Comparison of ENCODE assay signal across 8 mouse cellular contexts in genomic region chr5:33393803-33394202, GRCm38 (mm10). TPM values are rescaled to one million over a fixed set of nuclear protein-coding genes. Genes with fewer than 3 reads are reported as not detected.
DNase-seq lines count a peak whose midpoint lies in the region; ATAC-seq and TF ChIP-seq lines count a peak whose summit lies in the region.

No protein-coding gene starts in this region.

- no peak overlapping the region for H3K9ac ChIP-seq in heart, adult 2 months (ENCODE audit: low read depth, low read length)
- no peak overlapping the region for H3K9ac ChIP-seq in kidney, embryonic 14.5 days (ENCODE audit: low read depth, low read length)
- no peak overlapping the region for H3K9ac ChIP-seq in limb, embryonic 14.5 days (ENCODE audit: low read depth, low read length, severe bottlenecking)

- H3K27ac ChIP-seq in embryonic facial prominence, embryonic 10.5 days (replicated peaks): no peak overlapping the region
- no peak overlapping the region for H3K27ac ChIP-seq in heart, adult 2 months
- no peak overlapping the region for H3K27ac ChIP-seq in kidney, embryonic 14.5 days (ENCODE audit: low read depth, low read length)
- no peak overlapping the region for H3K27ac ChIP-seq in limb, embryonic 14.5 days (replicated peaks; ENCODE audit: low read depth, low read length)

- TF ChIP-seq EP300 in heart, adult 2 months (IDR thresholded peaks at IDR 0.05; ENCODE audit: insufficient read depth, low read depth, low read length): peak; percentile 91

- no peaks in the 10 kb centered on the region for H3K79me2 ChIP-seq in heart, adult 2 months (replicated peaks; ENCODE audit: control insufficient read depth, insufficient read depth, low read length)

- H3K27me3 ChIP-seq in embryonic facial prominence, embryonic 10.5 days (replicated peaks; ENCODE audit: low read depth, poor library complexity, severe bottlenecking): no peaks in the 10 kb centered on the region
- H3K27me3 ChIP-seq in heart, adult 2 months (ENCODE audit: control insufficient read depth, insufficient read depth, low read length): no peaks in the 10 kb centered on the region
- no peaks in the 10 kb centered on the region for H3K27me3 ChIP-seq in kidney, embryonic 14.5 days (ENCODE audit: control insufficient read depth, insufficient read depth, low read length)
- H3K27me3 ChIP-seq in limb, embryonic 14.5 days (ENCODE audit: control insufficient read depth, insufficient read depth, low read length): no peaks in the 10 kb centered on the region

- peaks cover 33% of the 10 kb centered on the region for H3K36me3 ChIP-seq in embryonic facial prominence, embryonic 10.5 days (replicated peaks)
- no peaks in the 10 kb centered on the region for H3K36me3 ChIP-seq in heart, adult 2 months (ENCODE audit: control insufficient read depth, insufficient read depth, low read length)
- peaks cover 5% of the 10 kb centered on the region; the same call in 1 of the 2 replicates for H3K36me3 ChIP-seq in kidney, embryonic 14.5 days (ENCODE audit: control insufficient read depth, insufficient read depth, low read length)
- peaks cover 39% of the 10 kb centered on the region for H3K36me3 ChIP-seq in limb, embryonic 14.5 days (ENCODE audit: control insufficient read depth, insufficient read depth, low read length)

- no peak for TF ChIP-seq POLR2A in heart, adult 2 months (IDR thresholded peaks at IDR 0.05; ENCODE audit: insufficient read depth, low read depth, low read length)
- TF ChIP-seq POLR2A in limb, embryonic 14.5 days (IDR thresholded peaks at IDR 0.05; ENCODE audit: borderline replicate concordance, extremely low read depth, insufficient read depth, insufficient read length): no peak

- H3K4me2 ChIP-seq in kidney, embryonic 14.5 days (replicated peaks; ENCODE audit: low read depth, low read length): no peak overlapping the region
- no peak overlapping the region for H3K4me2 ChIP-seq in limb, embryonic 14.5 days (replicated peaks; ENCODE audit: low read depth, low read length, severe bottlenecking)

- no peaks in the 10 kb centered on the region for H3K4me1 ChIP-seq in embryonic facial prominence, embryonic 10.5 days
- H3K4me1 ChIP-seq in heart, adult 2 months (ENCODE audit: control insufficient read depth, insufficient read depth, low read length): no peaks in the 10 kb centered on the region
- H3K4me1 ChIP-seq in kidney, embryonic 14.5 days (ENCODE audit: control insufficient read depth, insufficient read depth, low read length): no peaks in the 10 kb centered on the region
- no peaks in the 10 kb centered on the region for H3K4me1 ChIP-seq in limb, embryonic 14.5 days (ENCODE audit: control insufficient read depth, insufficient read depth, low read length)

- peak; percentile 98 for TF ChIP-seq CTCF in heart, adult 2 months (IDR thresholded peaks at IDR 0.05)

- no peak overlapping the region for H3K4me3 ChIP-seq in embryonic facial prominence, embryonic 10.5 days
- no peak overlapping the region for H3K4me3 ChIP-seq in heart, adult 2 months
- no peak overlapping the region for H3K4me3 ChIP-seq in kidney, embryonic 14.5 days (ENCODE audit: low read length)
- no peak overlapping the region for H3K4me3 ChIP-seq in limb, embryonic 14.5 days (replicated peaks; ENCODE audit: low read length)

- no peaks in the 10 kb centered on the region for H3K9me3 ChIP-seq in embryonic facial prominence, embryonic 10.5 days
- H3K9me3 ChIP-seq in kidney, embryonic 14.5 days (ENCODE audit: control insufficient read depth, low read length): no peaks in the 10 kb centered on the region
- H3K9me3 ChIP-seq in limb, embryonic 14.5 days (ENCODE audit: control insufficient read depth, low read length): no peaks in the 10 kb centered on the region

- intact Hi-C loops in heart, adult 2 months (cut with DNase I): loop anchor here (1.0 to 2.0 kb wide), 4 partner anchors 49 to 195 kb away; no protein-coding TSS in a partner anchor

- peak; percentile 82 for DNase-seq in 416B (ENCODE audit: low read depth)
- DNase-seq in adrenal gland, adult 8-10 months: peak; percentile 57
- DNase-seq in embryonic facial prominence, embryonic 10.5 days (ENCODE audit: low spot score): peak; percentile 86
- peak; percentile 77 to 80 for DNase-seq in heart, adult 2 months
- DNase-seq in limb, embryonic 14.5 days (ENCODE audit: low spot score): peak; percentile 72
- DNase-seq in naive thymus-derived CD4-positive, alpha-beta T cell, adult 2 months (ENCODE audit: low read depth): peak; percentile 85
- peak; percentile 64 to 83 for DNase-seq in spleen, postnatal 4 days (ENCODE audit: low spot score in 2 of 2)

- 18% methylated on average over 7 of the region's 7 CpGs for WGBS in embryonic facial prominence, embryonic 10.5 days
- WGBS in heart, adult 2 months: 18% methylated on average over 7 of the region's 7 CpGs
- WGBS in kidney, embryonic 14.5 days: 19% methylated on average over 7 of the region's 7 CpGs
- WGBS in limb, embryonic 14.5 days: 10% methylated on average over 7 of the region's 7 CpGs

- ATAC-seq in kidney, embryonic 14.5 days (ENCODE audit: low FRiP score, low TSS enrichment): peak; percentile 64
- peak; percentile 77 for ATAC-seq in limb, embryonic 14.5 days (ENCODE audit: low FRiP score, low read depth)

RNA-seq across cellular contexts. Expression of gene Uvssa, which starts 15.5 kb away (rescaled TPM):
- 10 to 100 TPM in 2 of 4 experiments, 1 to 10 TPM in 2; 6.1 to 18.4 (median 13.6) TPM for total RNA-seq in adrenal gland, adult 8-10 months (2022)
- 7.7 and 8.8 TPM in 2 replicates for polyA plus RNA-seq in embryonic facial prominence, embryonic 10.5 days (2016; fragmentation: Nextera tagmentation; extraction: Ambion mirVana)
- 1 to 10 TPM; 3.3 to 3.4 TPM for total RNA-seq in heart, adult 2 months (2021)
- polyA plus RNA-seq in heart, adult 2 months (2012; rRNA removed): 2.8 and 5.0 TPM in 2 replicates
- polyA plus RNA-seq in kidney, embryonic 14.5 days (2014; fragmentation: Nextera tagmentation; extraction: Ambion mirVana): 7.9 and 8.9 TPM in 2 replicates
- polyA plus RNA-seq in limb, embryonic 14.5 days (2012; rRNA removed): 11.0 and 11.5 TPM in 2 replicates
- polyA plus RNA-seq in limb, embryonic 14.5 days (2014; fragmentation: Nextera tagmentation; extraction: Ambion mirVana): 10.0 and 11.7 TPM in 2 replicates

RNA-seq across cellular contexts. Expression of gene Nkx1-1, which starts 40.0 kb away (rescaled TPM):
- not detected for total RNA-seq in adrenal gland, adult 8-10 months (2022)
- polyA plus RNA-seq in embryonic facial prominence, embryonic 10.5 days (2016; fragmentation: Nextera tagmentation; extraction: Ambion mirVana): not detected in 2 replicates
- total RNA-seq in heart, adult 2 months (2021): not detected
- polyA plus RNA-seq in heart, adult 2 months (2012; rRNA removed): not detected in 2 replicates
- not detected in 2 replicates for polyA plus RNA-seq in kidney, embryonic 14.5 days (2014; fragmentation: Nextera tagmentation; extraction: Ambion mirVana)
- not detected in 2 replicates for polyA plus RNA-seq in limb, embryonic 14.5 days (2012; rRNA removed)
- polyA plus RNA-seq in limb, embryonic 14.5 days (2014; fragmentation: Nextera tagmentation; extraction: Ambion mirVana): not detected in 2 replicates

RNA-seq across cellular contexts. Expression of gene Maea, which starts 58.5 kb away (rescaled TPM):
- total RNA-seq in adrenal gland, adult 8-10 months (2022): 100 to 1,000 TPM; 124 to 132 (median 127) TPM
- polyA plus RNA-seq in embryonic facial prominence, embryonic 10.5 days (2016; fragmentation: Nextera tagmentation; extraction: Ambion mirVana): 154 and 163 TPM in 2 replicates
- 10 to 100 TPM; 79.2 to 81.7 TPM for total RNA-seq in heart, adult 2 months (2021)
- 86.7 and 111 TPM in 2 replicates for polyA plus RNA-seq in heart, adult 2 months (2012; rRNA removed)
- polyA plus RNA-seq in kidney, embryonic 14.5 days (2014; fragmentation: Nextera tagmentation; extraction: Ambion mirVana): 97.9 and 133 TPM in 2 replicates
- 168 and 170 TPM in 2 replicates for polyA plus RNA-seq in limb, embryonic 14.5 days (2012; rRNA removed)
- polyA plus RNA-seq in limb, embryonic 14.5 days (2014; fragmentation: Nextera tagmentation; extraction: Ambion mirVana): 116 and 120 TPM in 2 replicates
